Mouse (Mus musculus) heart, adult 2 months (tissue): Measurements from ENCODE around the gene Gm12695. TPM values are rescaled to one million over a fixed set of nuclear protein-coding genes. Genes with fewer than 3 reads are reported as not detected.
A peak's percentile ranks its signal among the peaks of the same experiment; 100 is the strongest.

Experiments
- DNase-seq, 2 experiments: peaks; one replicate each; pipeline ENCODE4 v3.0.0; 2021
- H3K27ac ChIP-seq: fragments of 200-600 bp; 2 replicates; pipeline ENCODE4 v1.8.1; 2022
- H3K27me3 ChIP-seq: fragments of 200-500 bp; 2 replicates; pipeline ENCODE4 v1.6.1; 2012; ENCODE audit warnings: mild to moderate bottlenecking, low read length, inconsistent platforms, mixed read lengths; ENCODE audit not compliant: control insufficient read depth, insufficient read depth
- H3K36me3 ChIP-seq: fragments of 200-500 bp; 2 replicates; pipeline ENCODE4 v1.6.1; 2012; ENCODE audit warnings: low read length, inconsistent platforms; ENCODE audit not compliant: control insufficient read depth, insufficient read depth
- H3K4me1 ChIP-seq: fragments of 200-500 bp; 2 replicates; pipeline ENCODE4 v1.6.1; 2011; ENCODE audit warnings: low read length; ENCODE audit not compliant: control insufficient read depth, insufficient read depth
- H3K4me3 ChIP-seq: fragments of 200-600 bp; 2 replicates; pipeline ENCODE4 v1.8.1; 2022
- H3K79me2 ChIP-seq: fragments of 200-500 bp; replicated peaks from 2 replicates; pipeline ENCODE4 v1.6.1; 2012; ENCODE audit warnings: mild to moderate bottlenecking, inconsistent platforms, low read length, moderate library complexity, mixed read lengths; ENCODE audit not compliant: control insufficient read depth, insufficient read depth
- H3K9ac ChIP-seq: fragments of 200-500 bp; 2 replicates; pipeline ENCODE4 v1.6.1; 2012; ENCODE audit warnings: low read depth, mild to moderate bottlenecking, control low read depth, inconsistent platforms, low read length, mixed read lengths
- CTCF ChIP-seq: fragments of 200-600 bp; IDR thresholded peaks from 2 replicates; pipeline ENCODE4 v1.8.1; 2022; ENCODE audit warnings: antibody characterized with exemption, mild to moderate bottlenecking, moderate library complexity
- EP300 ChIP-seq: fragments of 200-500 bp; IDR thresholded peaks from 2 replicates; pipeline ENCODE4 v1.6.1; 2011; ENCODE audit warnings: low read depth, low read length, control low read depth; ENCODE audit not compliant: insufficient read depth
- POLR2A ChIP-seq: fragments of 200-500 bp; IDR thresholded peaks from 2 replicates; pipeline ENCODE4 v1.6.1; 2011; ENCODE audit warnings: mild to moderate bottlenecking, low read depth, low read length, control low read depth; ENCODE audit not compliant: insufficient read depth
- WGBS: fragments of 180-500 bp; shearing (Covaris S2); methylation state at CpG from one replicate; pipeline ENCODE4 v1.1.7; 2018; 5-methylcytosine and 5-hydroxymethylcytosine counted together
- intact Hi-C: fragments of 180-260 bp; cut with DNase I; formaldehyde crosslinking; loops from one replicate; pipeline ENCODE4 v1.15.1; 2025
- long read RNA-seq: library from polyadenylated mRNA; stranded (forward); transcript quantifications from one replicate; pipeline ENCODE4 v2.0.0, GENCODE M21; 2021
- polyA plus RNA-seq: library from polyadenylated mRNA; depleted of rRNA; stranded (reverse); fragments of >200 nt; gene quantifications from 2 replicates; pipeline ENCODE4 v1.2.3, GENCODE M21; 2012; rRNA removed
- total RNA-seq, 2 experiments: library from RNA; stranded (reverse); gene quantifications; 2 replicates each; pipeline ENCODE4 v1.2.3; 2021

Gene Gm12695
- total RNA-seq (not detected), polyA plus RNA-seq (0.08 TPM in 1 of 2 replicates, not detected in the other)
- long read RNA-seq: 0 reads

- Histone ChIP-seq H3K27ac (no peak within 1 kb of the TSS), H3K27me3 (no peaks in the 10 kb centered on the region), H3K36me3 (no peaks in the 10 kb centered on the region), H3K9ac (no peak within 1 kb of the TSS), H3K4me1 (no peaks in the 10 kb centered on the region), H3K79me2 (no peaks in the 10 kb centered on the region), H3K4me3 (no peak within 1 kb of the TSS)
- no peak for TF ChIP-seq CTCF
- TF ChIP-seq EP300: no peak
- TF ChIP-seq POLR2A: no peak
- DNase-seq: no peak
- intact Hi-C loops: no loop called here
- WGBS: 86% methylated on average over 3 of the region's 3 CpGs
These were observed at the start of gene Gm12695 for GRCm38 (mm10) chr4:96785086-96785485. Gm12695 (minus strand) TSS chr4:96785186.

- intact Hi-C loops: no loop called here
- Histone ChIP-seq H3K27ac (no peak overlapping the region), H3K79me2 (no peaks in the 10 kb centered on the region), H3K4me3 (no peak overlapping the region), H3K27me3 (no peaks in the 10 kb centered on the region), H3K9ac (no peak overlapping the region), H3K4me1 (no peaks in the 10 kb centered on the region), H3K36me3 (no peaks in the 10 kb centered on the region)
- no peak for DNase-seq
- TF ChIP-seq CTCF (no peak), EP300 (no peak), POLR2A (no peak)
- WGBS: 72% methylated on average over 4 of the region's 4 CpGs
These were observed 40.6 kb upstream of the Gm12695 start for GRCm38 (mm10) chr4:96825540-96826045.

DNA sequence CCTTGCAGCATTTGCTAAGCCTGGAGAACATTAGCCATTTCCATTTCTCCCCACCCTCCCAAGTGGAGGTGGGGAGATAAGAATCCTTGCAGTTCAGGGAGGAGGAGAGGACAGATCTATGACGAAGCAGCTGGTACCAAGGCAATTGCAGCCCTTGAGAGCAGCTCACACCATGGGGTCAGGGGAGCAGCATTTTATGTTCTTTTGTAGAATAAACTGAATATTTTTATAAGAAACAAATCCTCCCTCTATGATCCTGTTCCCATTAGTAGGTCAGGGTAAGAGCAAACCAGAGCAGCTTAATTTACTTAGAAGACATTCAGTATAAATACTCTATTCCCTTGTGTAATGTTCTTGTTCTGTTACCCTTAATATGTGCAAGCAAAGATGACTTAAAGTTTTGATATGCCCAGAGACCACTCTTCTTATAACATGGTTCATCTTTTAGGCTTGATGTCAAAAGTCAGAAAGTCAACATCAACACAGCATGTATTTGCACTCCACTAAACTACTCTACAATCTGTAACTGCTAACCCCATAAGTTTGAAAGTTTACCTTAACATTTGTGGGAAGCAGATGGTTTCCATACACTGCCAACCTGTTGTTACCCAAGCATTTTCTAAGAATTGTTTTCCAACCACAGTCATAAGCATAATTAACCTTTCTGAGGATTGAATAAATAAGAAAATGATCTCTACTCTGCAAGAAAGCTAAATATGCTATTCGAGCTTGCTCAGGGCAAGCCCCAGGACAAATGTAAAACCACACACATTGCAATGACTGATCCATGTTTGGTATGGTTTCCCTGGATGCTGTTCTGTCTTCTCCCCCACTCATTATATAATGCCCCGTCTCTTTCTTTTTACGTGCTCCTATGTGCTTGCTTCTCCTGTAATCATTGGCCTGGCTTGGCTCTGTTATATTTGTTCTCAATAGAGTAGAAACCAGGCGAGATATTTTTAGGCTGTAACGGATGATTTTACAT is 22.1 kb upstream of the Gm12695 start:
- TF ChIP-seq EP300 (no peak), POLR2A (no peak), CTCF (no peak)
- H3K27me3 ChIP-seq: no peaks in the 10 kb centered on the region
- no peaks in the 10 kb centered on the region for H3K36me3 ChIP-seq
- intact Hi-C loops: no loop called here
- no peak overlapping the region for H3K9ac ChIP-seq
- 64% methylated on average over 6 of the region's 6 CpGs for WGBS
- H3K4me3 ChIP-seq: no peak overlapping the region
- DNase-seq: no peak
- H3K27ac ChIP-seq: no peak overlapping the region
- H3K79me2 ChIP-seq: no peaks in the 10 kb centered on the region
- H3K4me1 ChIP-seq: no peaks in the 10 kb centered on the region

DNA sequence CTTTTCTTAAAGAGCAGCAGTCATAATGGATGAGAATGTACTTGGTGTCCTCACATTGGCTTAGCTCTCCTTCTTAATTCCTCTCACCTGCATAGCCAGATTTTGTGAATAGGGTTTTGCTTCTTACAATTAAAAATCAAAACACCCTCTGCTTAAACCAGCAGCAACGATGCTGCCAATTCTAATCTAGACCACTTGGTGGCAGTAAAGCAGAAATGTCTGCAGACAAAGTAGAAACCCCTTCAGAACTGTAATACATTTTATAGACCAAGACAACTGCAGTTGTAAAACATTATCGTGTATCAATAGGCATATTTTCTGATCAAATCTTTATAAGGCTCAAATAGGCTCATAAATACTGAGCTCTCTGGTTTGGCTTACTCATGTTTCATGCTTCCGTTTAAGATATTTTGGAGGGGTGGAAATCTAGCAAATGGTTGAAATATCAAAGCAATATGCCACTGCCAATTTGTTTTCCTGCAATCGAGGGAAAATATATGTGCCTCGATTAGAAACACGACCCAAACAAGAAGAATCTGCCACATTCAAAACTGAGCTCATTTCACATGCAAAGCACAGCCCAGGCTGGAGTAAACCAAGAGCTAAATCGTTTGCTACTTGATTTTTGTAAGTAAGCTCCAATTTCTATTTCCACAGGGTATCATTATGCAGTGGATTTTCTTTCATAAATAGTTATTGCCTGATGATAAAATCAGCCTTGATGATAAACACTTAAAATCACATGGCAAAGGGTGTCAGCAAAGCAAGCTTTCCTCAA is 14.6 kb upstream of the Gm12695 start:
- H3K9ac ChIP-seq: no peak overlapping the region
- 31% methylated on average over 7 of the region's 7 CpGs for WGBS
- no peaks in the 10 kb centered on the region for H3K79me2 ChIP-seq
- H3K27me3 ChIP-seq: no peaks in the 10 kb centered on the region
- TF ChIP-seq CTCF (peak; percentile 74), POLR2A (no peak)
- H3K36me3 ChIP-seq: no peaks in the 10 kb centered on the region
- no peaks in the 10 kb centered on the region for H3K4me1 ChIP-seq
- no peak overlapping the region for H3K4me3 ChIP-seq
- no peak overlapping the region for H3K27ac ChIP-seq
- no peak for DNase-seq
- intact Hi-C loops: no loop called here

DNA sequence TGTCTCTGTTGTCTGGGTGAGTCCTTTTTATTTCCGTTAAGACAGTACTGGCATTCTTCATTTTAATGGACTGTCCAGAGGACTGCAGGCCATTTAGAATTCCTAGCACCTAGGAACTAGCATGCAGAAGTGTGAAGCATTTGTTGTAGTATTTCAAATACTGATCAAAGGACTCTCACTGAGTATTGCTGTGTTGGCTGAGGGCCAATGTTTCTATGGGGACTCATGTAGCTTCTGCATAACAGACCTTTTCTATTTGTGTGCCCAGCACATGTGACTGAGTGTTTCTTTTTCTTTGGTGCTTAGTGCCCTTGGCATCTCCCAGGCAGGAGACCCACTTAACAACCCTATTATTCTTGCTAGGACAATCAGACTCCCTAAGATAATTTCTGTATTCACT is 12.6 kb upstream of the Gm12695 start:
- Histone ChIP-seq H3K4me1 (no peaks in the 10 kb centered on the region), H3K27me3 (no peaks in the 10 kb centered on the region), H3K27ac (no peak overlapping the region), H3K36me3 (no peaks in the 10 kb centered on the region), H3K79me2 (no peaks in the 10 kb centered on the region), H3K9ac (no peak overlapping the region), H3K4me3 (no peak overlapping the region)
- TF ChIP-seq POLR2A: no peak
- TF ChIP-seq EP300: no peak
- TF ChIP-seq CTCF: no peak
- intact Hi-C loops: no loop called here
- 59% methylated on average over 1 of the region's 1 CpGs for WGBS
- peak in 1 of 2 experiments; percentile 4 for DNase-seq

GRCm38 (mm10) chr4:96791301-96791700 is 6.3 kb upstream of the Gm12695 start:
- Histone ChIP-seq H3K4me3 (no peak overlapping the region), H3K79me2 (no peaks in the 10 kb centered on the region), H3K4me1 (no peaks in the 10 kb centered on the region), H3K27ac (no peak overlapping the region), H3K27me3 (no peaks in the 10 kb centered on the region), H3K36me3 (no peaks in the 10 kb centered on the region), H3K9ac (no peak overlapping the region)
- TF ChIP-seq POLR2A (no peak), CTCF (no peak)
- intact Hi-C loops: no loop called here
- no peak for DNase-seq
